Mouse (Mus musculus) left cerebral cortex, postnatal 10 days (tissue): Measurements from ENCODE around the gene 2310007B03Rik. TPM values are rescaled to one million over a fixed set of nuclear protein-coding genes. Genes with fewer than 3 reads are reported as not detected.

ENCODE experiments used
- DNase-seq, 2 experiments: peaks; one replicate each; pipeline ENCODE4 v3.0.0; 2021 to 2022; ENCODE audit warnings: low spot score in 2 of 2, mixed read lengths in 1 of 2; ENCODE audit errors: extremely low spot score in 1 of 2
- intact Hi-C: fragments of 180-260 bp; cut with DNase I; formaldehyde crosslinking; loops from one replicate; pipeline ENCODE4 v1.15.1; 2025
- total RNA-seq, 2 experiments: library from RNA; stranded (reverse); gene quantifications; 2 replicates each; pipeline ENCODE4 v1.2.3; 2021

Gene 2310007B03Rik
- total RNA-seq, 2 experiments from 2014 or later = not detected

DNA sequence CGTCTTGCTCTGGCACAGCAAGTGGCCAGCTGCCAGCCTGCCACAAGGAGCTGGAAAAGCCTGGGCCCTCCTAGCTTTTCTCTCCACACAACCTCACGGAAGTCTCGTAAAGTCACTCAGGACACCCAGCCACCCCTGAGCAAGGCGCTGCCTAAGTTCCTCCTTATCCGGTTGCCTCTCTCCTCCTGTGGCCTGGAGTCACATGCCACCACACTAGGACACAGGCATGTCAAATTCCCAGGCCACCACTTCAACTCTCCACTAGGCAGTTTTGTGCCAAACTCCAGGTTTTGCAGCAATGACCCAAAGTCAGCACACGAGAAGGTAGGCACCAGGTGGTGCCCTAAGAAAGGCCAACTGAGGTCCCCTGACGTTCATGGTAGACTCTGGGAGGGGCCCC is 1.8 kb upstream of the 2310007B03Rik start:
- intact Hi-C loops = no loop called here
- no peak for DNase-seq

DNA sequence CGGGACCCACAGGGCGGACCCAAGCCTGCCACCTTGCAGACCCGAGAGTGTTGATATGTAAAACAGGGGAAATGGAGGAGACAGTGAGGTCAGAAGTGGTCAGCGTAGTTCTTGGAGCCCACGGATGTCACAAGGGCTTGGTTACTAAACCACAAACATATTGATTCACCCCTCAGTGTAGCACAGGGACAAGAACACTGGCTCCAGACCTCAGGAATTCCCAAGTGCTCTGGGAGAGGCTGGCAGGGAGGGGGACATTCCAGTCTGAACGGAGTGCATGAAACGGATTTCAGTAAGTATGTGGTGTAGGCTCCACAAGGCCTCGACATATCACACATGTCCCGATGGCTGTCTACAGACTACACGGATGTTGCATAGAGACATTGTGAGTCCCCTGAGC is 1.2 kb upstream of the 2310007B03Rik start:
- intact Hi-C loops = no loop called here
- DNase-seq = no peak

DNA sequence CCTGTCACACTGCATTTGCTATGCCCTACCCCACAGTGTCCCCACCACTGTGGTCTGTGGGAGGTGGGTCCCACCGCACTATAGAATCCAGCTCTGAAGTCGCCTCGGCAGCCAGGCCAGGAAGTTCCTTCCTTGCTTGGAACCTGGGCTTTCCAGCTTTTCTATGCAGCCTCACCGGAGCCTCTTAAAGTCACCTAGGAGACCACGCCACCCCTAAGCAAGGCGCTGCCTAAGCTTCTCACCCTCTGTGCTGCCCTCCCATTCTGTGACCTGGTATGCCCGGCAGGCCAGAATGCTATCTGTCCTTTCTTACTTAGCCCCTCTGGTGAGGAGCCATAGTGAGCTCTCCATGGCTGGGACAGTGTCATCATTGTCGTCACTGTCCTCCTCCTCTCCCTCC is 602 bp upstream of the 2310007B03Rik start:
- intact Hi-C loops = no loop called here
- DNase-seq = no peak

DNA sequence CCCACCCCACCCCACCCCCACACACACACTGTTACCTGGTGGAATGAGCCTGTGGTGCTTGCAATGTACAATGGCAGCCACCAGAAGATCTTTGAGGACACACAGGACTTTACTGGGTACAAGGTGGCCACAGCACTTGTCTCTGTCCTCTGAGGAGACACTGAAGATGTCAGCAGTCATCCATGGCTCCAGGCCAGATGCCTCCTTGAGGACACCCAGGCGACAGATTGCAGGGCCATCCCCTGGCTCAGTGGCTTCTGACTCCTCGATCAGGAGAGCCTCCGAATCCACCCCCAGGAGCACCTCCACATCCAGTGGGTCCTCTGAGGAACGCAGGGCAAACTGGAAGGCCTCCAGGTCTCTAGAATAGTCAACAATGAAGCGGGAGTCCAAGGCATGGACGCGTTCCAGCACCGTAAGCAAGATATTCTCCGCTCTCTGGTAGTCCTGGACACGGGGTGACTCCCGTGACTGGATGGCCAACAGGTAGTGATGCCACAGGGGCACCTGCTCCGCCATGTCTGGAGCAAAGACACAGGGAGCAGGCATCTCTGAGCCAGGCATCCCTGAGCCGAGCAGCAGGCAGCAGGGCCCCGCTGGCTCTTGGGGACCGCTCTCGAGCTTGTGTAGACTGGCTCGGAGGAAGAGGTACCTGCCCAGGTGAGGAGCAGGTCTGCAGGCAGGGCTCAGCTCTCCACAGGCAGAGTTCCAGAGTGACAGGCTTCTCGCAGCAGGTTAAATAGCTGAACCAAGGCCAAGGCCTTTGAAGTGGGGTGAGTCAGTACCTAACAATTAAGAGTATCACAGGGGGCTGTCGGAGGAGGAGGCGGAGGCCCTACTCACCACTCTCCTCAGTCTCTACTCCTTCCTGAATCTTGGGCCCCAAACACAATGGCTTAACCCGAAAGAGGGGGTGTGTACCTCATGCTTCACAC is 915 bp downstream of the 2310007B03Rik start:
- DNase-seq = no peak
- intact Hi-C loops = no loop called here

GRCm38 (mm10) chr1:93158916-93159315 is 1.8 kb downstream of the 2310007B03Rik start:
- DNase-seq = no peak
- intact Hi-C loops = no loop called here

DNA sequence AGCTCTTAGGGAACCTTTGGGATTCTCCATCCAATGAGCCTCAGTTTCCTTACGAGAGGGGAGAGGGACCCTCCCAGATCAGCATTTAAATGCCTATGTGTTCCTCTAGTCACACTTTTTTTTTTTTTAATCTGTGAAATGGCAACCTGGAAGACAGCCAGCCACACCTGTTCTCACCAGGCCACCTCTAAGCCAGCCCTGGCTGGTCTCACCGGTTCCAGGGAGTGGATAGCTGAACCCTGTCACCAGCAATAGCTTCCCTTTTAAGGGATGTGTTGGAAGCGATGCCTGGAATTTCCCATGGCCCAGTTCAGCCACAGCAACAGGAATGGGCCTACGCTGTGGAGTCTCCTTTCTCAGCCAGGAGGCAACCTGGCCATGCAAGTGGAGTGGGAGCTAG is 3.2 kb downstream of the 2310007B03Rik start:
- intact Hi-C loops = no loop called here
- DNase-seq = no peak

- DNase-seq = no peak
Observed at GRCm38 (mm10) chr1:93150907-93151661, 9.7 kb downstream of the 2310007B03Rik start.

GRCm38 (mm10) chr1:93144176-93144575 is 16.6 kb downstream of the 2310007B03Rik start:
- no peak for DNase-seq
- intact Hi-C loops = no loop called here

More at GRCm38 (mm10) chr1:93150907-93151661, 9.7 kb downstream of the 2310007B03Rik start:
- intact Hi-C loops = no loop called here

GRCm38 (mm10) chr1:93142871-93143270 is 17.9 kb downstream of the 2310007B03Rik start:
- intact Hi-C loops = no loop called here
- DNase-seq = no peak

DNA sequence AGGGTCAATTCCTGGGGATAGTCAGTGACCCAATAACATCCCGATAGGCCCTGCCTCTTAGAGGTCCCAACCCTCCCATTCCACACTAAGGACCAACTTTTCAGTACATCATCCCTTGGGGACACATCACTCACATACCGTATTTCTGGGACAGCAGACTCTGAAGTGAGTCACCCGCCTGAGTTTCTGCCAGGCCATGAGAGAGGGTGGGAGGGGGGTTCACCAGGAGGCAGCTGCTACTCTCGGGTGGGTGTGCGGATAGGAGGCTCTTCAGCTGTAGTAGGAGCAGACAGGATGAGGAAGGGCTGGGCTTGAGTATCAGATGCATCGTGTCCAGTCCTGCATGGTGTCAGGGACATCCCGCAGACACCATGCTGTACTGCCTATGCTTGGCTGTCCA is 21.0 kb downstream of the 2310007B03Rik start:
- DNase-seq = no peak

DNA sequence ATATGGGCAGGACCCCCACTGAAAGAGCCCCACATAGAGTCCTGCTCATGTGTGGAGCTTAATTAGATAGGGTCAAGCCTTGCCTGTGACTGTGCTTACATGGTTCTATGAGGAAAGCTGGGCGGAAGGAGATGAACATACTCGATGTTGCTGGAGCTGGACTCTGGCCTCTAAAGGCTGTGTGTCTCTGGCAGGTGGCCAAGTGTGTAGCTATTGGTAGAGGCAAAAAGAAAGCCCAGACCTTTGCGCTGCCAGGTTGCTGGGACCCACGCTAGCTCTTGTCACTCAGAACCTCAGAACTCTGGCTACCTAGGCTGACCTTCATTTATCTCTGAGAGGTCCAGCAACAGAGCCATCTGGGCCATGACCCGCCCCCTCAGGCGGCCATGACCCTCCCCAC is 22.2 kb downstream of the 2310007B03Rik start:
- intact Hi-C loops = no loop called here

More for the DNA sequence above, 21.0 kb downstream of the 2310007B03Rik start:
- intact Hi-C loops = no loop called here

GRCm38 (mm10) chr1:93135036-93135526 is 25.7 kb downstream of the 2310007B03Rik start, which contains the start of gene Agxt:
Gene Agxt (plus strand): TSS chr1:93135240.
- intact Hi-C loops = no loop called here

More for the DNA sequence above, 22.2 kb downstream of the 2310007B03Rik start:
- DNase-seq = no peak

DNA sequence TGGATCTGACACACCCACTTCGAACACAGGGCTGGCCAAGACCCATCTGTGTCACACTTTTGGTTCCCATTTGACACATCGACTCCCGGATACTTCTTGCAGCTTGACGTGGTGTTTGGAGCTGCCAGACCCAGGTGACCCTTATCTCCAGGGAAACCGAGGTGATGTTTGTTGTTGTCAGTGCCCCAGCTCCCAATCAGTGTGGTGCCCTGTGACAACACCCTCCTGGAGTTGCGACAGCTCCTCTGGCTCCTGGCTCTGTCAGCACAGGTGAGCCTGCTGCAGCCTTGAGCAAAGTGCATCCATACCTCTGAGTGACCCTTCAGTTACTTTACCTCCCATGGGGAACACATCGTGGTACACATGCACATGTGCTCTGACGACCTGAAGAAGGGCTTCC is 28.1 kb downstream of the 2310007B03Rik start:
- intact Hi-C loops = no loop called here
- DNase-seq = no peak

More at GRCm38 (mm10) chr1:93135036-93135526, 25.7 kb downstream of the 2310007B03Rik start, which contains the start of gene Agxt:
- DNase-seq = no peak

DNA sequence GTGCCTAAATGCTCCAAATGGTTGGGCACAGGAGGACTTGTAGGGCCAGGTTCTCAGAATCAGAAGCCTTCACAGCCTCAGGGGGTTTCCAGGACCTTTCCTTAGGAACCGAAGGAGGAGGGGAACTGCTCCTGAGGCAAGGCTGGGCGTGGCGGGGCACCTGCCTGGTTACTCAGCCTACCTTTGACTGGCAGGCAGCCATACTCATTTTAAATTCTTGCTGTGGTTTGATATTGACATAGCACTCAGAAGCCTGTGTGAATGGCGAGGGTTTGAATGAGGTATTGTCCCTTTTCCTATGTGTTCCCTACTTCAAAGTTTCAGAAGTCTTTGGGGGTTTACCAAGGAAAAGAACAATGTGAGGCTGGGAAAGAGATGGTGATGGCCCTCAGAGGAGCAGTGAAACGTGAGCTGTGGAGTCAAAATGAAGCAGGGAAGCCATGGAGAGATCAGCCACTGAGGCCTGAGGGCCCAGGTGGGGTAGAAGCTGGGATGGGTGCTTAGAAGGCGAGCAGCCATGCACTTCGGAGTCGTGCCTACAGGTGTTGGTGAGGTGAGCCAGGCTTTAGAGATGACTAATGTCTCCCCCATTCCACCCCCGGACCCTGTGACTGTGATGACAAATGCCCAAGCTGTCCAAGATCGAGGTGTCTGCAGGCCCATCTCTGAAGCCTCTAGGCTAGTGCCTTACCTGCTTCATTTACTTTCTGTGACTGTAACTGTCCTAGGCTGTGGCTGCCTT is 30.3 kb downstream of the 2310007B03Rik start:
- intact Hi-C loops = no loop called here
- no peak for DNase-seq

DNA sequence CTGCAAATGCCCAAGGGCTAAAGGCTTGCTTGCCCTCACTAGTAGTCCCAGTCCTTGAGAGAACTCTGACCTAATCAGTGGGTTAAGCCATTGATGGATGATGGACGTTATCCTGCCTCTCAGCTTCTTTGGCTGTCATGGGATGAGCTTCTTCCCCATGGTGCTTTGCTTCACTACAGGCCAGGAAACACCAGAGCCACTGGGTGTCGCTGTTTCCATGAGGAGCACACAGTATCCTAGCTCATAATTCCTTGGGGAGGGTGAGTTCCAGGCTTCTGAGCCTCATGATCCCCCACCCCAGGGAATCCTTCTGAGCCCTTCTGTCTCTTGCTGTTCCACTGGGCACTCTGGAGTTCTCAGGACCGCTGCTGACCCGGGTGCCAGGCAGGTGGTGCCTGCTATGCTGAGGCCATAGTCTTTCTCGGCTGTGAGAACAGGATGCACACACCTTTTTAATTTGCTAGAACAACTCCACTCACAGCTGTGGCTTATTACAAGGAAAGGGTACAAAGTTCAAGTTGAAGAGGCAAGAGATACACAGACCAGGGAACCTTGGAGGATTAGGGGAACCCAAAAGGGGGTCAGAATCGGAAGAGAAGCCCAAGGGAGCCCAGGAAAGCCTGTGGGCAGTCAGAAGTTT is 31.9 kb downstream of the 2310007B03Rik start:
- DNase-seq = peak; percentile 66 to 83
- intact Hi-C loops = no loop called here

GRCm38 (mm10) chr1:93128209-93128608 is 32.5 kb downstream of the 2310007B03Rik start:
- intact Hi-C loops = no loop called here

GRCm38 (mm10) chr1:93125256-93125655 is 35.5 kb downstream of the 2310007B03Rik start:
- intact Hi-C loops = no loop called here
- no peak for DNase-seq

More at GRCm38 (mm10) chr1:93128209-93128608, 32.5 kb downstream of the 2310007B03Rik start:
- no peak for DNase-seq

- DNase-seq = no peak
- intact Hi-C loops = no loop called here
Observed at GRCm38 (mm10) chr1:93124066-93124465, 36.7 kb downstream of the 2310007B03Rik start.
